Mouse (Mus musculus) C2C12 (cell line): ENCODE results near the gene Asb8.

Experiments
- CTCF ChIP-seq: IDR thresholded peaks from one replicate; pipeline ENCODE4 v1.5.1; 2011; ENCODE audit not compliant: control insufficient read depth, insufficient read depth, insufficient read length
- USF1 ChIP-seq: IDR thresholded peaks from one replicate; pipeline ENCODE4 v1.6.1; 2011; ENCODE audit warnings: low read depth, mild to moderate bottlenecking, control low read depth, moderate library complexity

GRCm38 (mm10) chr15:98111791-98112190 is 53.6 kb downstream of the Asb8 start:
- TF ChIP-seq CTCF (no peak), USF1 (no peak)
